Mouse (Mus musculus) heart, adult 11 months (tissue): ENCODE measurements around the gene Flnb.

Source experiments
- DNase-seq: peaks from one replicate; pipeline ENCODE4 v3.0.0; 2022

Gene Flnb

DNA sequence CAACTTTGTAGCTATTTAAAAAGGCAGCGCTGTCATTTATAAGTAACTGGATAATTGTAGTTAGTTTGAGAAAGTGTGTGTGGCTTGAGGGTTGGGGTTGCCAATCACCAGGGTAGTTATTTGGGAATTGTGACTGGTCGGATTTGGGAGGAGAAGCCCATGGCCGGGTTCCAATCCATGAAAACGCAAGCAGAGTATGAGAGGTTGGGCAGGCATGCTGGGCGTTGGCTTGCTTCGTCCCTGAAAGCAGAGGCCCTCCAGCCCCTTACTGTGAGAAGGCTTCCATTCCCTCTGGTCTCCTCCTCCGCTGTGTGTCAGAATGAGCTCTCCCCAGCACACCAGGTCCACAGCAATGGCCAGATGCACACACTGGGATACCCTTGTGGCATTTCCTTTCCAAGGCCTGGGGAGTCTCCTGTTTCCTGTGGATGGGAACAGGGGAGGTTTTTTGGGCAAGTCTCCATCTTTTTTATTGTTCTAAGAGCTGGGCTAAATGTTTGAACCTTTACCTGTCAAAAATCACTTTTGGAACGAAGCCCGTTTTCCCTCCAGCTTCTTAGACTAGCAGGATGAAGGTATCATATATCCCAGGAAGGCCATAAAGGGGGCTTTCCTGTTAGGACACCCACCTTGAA lies 46.2 kb downstream of the Flnb start:
- peak; percentile 97 for DNase-seq

- DNase-seq: no peak
Observed at GRCm38 (mm10) chr14:7864506-7864899, 46.7 kb downstream of the Flnb start.

DNA sequence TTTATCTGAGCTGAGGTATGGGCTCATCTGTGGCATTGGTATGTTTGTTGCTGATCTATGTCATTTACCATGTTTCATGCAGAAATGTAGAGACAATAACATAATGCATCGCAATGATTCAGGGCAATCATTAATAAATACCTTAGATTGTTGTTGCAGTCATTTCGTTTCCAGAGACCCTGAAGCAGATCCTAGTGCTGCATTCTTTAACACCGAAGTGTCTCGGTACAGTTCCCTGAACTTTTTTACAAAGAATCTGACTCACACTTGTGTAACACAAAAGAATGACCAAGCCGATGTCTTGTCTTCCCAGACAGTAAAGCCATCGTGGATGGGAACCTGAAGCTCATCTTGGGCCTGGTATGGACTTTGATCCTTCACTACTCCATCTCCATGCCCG lies 49.5 kb downstream of the Flnb start:
- no peak for DNase-seq

GRCm38 (mm10) chr14:7867841-7868240 lies 50.1 kb downstream of the Flnb start:
- peak; percentile 86 for DNase-seq

DNA sequence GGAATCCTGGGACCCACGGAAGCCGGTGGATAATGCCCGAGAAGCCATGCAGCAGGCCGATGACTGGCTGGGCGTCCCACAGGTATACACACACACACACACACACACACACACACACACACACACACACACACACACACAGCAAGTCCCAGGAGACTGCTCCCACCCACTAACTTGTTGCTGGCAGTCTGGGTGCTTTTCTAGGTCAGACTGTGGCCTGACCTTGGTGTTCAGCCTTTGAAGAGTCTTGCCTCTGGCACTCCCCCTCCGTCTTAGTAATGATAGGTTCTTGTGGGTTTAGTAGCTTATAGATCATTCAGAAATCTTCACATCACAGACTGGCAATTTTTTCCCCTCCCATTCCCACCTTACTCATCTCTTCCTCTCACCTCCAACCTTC lies 52.0 kb downstream of the Flnb start:
- DNase-seq: peak; percentile 43

GRCm38 (mm10) chr14:7873552-7873951 lies 55.8 kb downstream of the Flnb start:
- DNase-seq: peak; percentile 96

- peak; percentile 66 for DNase-seq
Observed at GRCm38 (mm10) chr14:7874495-7874894, 56.7 kb downstream of the Flnb start.

- DNase-seq: peak; percentile 16
Observed at GRCm38 (mm10) chr14:7877957-7878356, 60.2 kb downstream of the Flnb start.

DNA sequence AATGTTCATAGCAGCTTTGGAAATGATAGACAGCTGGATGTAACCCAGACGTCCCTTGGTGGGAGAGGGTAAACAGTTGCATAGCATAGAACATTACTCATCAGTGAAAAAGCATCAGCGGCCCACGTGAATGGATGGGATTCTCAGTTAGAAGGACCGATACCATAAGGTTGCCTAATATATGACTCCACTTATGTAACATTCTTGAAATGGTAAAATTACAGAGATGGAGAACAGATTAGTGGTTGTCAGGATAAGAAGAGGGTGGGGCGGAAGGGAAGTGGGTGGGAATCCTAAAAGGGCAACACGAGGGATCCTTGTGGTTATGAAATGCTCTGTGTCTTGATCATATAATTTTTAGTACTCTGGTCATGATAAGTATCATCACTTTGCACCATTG lies 62.6 kb downstream of the Flnb start:
- DNase-seq: peak; percentile 40

DNA sequence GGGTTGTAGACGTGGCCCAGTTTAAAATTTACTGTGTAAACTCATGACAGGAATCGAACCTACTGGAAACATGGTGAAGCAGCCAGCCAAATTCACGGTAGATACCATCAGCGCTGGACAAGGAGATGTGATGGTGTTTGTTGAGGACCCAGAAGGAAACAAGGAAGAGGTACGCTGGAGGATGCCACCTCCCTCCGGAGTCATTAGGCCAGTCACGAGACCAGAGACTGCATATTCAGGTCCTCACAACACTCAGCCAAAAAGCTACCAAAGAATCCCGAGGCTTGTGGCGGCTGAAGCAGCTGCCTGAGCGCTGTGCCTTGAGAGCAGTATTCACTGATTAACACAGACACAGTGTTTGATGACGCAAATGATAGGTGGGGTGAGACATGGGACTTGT lies 63.8 kb downstream of the Flnb start:
- DNase-seq: peak; percentile 63

DNA sequence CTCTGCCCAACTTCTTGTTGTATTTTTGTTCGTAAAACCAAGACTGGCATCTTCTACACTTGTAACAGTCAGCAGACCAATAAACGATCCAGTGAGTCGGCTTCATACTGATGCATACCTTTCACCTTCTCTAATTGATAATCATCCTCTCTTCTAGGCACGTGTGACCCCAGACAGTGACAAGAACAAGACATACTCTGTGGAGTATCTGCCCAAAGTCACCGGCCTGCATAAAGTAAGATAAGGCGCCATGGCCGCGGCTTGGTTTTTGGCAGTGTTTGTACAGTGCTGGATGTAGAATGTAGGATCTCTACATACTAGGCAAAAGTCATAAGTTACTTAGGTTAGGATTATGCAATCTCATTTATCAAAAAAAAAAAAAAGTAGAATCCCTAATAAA lies 64.3 kb downstream of the Flnb start:
- peak; percentile 34 for DNase-seq

DNA sequence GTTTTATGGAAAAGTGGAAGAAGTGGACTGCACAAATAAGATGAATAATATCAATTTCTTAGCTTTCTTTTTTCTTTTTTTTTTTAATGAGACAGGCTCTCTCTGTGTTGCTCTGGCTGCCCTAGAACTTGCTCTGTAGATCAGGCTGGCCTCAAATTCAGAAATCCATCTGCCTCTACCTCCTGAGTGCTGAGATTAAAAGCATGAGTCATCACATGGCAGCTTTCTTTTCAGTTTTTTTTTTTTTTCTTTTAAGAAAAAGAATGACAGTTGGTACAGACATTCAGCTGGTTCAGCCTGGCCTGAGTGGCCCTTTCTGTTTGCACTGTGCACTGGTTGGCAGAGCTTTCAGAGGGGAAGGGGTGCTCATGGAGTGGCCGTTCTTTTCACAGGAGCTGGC lies 66.4 kb downstream of the Flnb start:
- DNase-seq: no peak

DNA sequence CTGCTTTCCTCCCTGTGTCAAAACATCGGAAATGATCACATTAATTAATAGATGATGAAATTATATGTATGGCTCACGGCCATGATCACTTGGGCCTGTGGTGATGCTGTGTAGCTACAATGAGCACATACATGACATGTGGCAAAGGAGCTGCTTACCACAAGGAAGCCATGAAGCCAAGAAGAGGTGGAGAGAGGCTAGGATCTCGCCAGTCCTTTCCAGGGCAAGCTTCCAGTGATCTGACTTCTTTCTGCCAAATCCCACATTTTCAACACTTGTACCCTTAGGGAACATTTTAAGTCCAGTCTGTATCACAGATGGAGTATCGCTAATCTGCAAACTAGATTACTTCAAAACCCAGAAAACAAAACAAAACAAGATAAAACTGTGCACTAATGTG lies 67.1 kb downstream of the Flnb start:
- DNase-seq: peak; percentile 86

- peak; percentile 75 for DNase-seq
Observed at GRCm38 (mm10) chr14:7885540-7885939, 67.8 kb downstream of the Flnb start.

- peak; percentile 91 for DNase-seq
Observed at GRCm38 (mm10) chr14:7886008-7886407, 68.3 kb downstream of the Flnb start.

DNA sequence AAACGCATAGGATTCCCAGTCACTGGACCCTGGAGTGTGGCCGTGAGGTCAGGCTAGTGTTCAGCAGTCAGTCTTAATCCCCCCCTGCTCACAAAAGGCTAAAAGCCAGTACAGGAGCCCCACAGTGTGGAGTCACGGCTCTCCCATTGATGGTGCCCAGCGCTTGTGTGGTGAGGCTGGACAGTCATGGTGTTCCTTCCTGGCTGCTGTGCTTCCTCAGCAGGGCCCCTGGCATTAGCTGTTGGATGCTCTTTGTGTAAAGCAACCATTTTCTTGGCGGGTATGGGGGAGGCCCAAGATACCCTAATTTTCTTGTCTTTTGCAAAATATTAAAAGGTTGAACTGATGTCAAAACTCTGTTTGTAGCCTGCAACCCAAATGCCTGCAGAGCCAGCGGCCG lies 69.4 kb downstream of the Flnb start:
- DNase-seq: peak; percentile 79

DNA sequence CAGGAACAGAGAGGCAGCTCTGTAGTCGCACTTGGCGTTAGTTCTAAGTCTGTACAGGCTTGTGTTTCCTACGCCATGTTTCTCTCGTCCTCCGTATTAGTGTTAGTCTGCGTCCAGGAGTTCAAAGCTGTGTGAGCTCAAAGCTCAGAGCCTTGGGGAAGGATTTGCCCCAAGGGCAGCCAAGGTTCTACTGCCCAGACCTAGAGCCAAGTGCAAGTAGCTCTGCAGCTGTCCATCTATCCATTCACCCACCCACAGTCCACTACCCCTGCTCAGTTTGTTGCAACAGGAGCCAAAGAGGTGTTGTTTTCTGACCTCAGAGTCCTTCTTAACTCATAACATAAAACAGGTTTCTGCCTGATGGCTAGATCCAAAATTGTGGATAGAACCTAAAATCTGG lies 70.5 kb downstream of the Flnb start:
- peak; percentile 86 for DNase-seq

DNA sequence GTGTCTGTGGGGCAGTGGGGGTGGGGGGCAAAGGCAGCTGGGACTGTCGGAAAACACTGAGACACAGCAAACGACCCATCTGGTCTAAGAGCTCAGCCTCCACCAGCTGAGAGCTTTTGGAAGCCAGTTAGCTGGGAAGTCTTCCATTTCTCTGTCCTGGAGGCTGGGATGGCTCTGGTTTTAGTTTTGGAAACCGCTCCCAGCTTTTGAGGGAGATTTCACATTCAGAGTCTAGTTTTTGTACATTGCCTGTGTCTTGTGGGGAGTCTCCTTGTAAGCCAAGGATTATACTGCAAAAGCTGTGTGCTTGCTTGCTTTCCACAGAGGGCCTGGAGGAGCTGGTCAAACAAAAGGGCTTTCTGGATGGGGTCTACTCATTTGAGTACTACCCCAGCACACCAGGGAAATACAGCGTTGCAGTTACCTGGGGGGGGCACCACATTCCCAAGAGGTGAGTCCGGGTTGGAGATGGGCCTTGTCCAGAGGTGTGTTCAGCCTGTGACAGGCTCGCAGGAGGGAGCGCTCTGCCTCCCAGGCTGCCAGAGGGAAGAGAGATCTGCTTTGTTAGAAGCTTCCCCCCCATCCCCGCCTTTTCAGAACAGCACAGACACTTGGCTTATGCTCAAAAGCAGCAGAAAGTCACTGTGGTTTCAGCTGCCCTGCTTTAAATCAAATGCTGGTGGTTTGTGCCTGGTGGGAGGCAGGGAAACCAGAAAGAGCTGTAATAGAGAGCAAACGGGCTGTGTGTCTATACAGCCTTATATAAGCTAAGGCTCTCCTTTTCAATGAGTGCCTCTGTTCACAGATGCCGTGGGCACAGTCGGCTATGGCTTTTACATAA lies 71.3 kb downstream of the Flnb start:
- DNase-seq: peak; percentile 90

DNA sequence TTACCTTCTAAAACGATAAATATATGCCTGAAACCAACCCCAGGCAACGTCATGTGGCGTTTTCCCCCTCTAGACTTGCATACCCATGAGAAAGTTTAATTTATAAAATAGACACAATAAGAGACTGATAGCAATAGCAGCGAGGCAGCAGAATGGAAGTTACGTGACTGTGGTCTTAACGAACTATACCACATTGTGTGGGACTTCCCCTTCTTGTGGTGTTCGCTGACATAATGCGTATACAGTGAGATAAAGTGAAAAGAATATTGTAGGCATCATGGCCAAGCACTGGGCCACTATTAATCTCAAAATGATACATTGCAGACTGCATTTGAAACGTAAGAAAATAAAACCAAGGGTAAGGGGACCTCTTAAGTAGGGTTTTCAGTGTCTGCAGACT lies 72.1 kb downstream of the Flnb start:
- peak; percentile 81 for DNase-seq

- no peak for DNase-seq
Observed at GRCm38 (mm10) chr14:7891401-7891800, 73.6 kb downstream of the Flnb start.

- peak; percentile 76 for DNase-seq
Observed at GRCm38 (mm10) chr14:7896126-7896525, 78.4 kb downstream of the Flnb start.

DNA sequence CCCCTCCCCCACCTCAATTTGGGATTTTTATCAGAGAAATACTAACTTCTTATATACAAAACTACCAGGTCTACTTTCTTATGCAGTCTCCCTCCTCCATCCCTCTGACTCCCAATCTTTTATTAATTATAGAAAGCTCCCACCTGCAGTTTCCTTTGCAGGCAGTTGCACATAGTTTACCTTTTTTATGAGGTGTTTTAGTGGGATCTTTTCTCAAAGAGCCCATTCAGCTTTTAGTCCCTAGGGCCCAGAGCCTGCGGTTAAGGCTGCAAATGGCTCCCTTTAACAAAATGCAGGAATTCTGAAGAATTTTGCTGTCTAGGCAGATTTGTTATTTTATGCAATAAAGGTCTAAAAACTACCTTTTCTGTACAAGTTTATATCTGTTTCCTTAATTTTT lies 78.9 kb downstream of the Flnb start:
- DNase-seq: no peak

GRCm38 (mm10) chr14:7899986-7900385 lies 82.2 kb downstream of the Flnb start:
- DNase-seq: peak; percentile 73

DNA sequence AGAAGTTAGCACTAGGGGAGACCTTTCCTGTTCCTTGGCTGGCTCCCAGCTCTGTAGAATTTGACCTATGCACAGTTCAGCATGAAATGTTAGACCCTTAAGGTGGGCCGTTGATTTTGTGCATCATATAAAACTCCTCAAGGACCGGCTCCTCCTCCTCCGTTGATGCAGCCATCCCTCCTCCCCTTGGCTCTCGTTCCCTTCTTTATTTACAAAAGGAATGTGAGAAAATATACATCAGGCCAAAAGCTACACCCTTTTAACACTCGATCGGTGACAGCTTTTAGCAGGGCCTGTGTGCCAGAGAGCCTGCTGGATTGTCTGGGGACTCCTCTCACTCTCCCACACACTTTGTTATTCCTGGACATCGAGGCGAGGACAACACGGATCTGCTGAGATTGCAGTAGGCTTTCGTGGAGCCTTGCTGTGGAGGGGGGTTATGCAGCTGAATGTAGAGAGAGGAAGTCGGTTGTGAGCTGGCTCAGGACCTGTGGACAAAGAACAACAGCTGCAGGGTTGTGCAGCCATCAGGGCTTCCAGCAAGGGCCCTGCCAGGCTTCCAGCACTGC lies 82.8 kb downstream of the Flnb start:
- DNase-seq: peak; percentile 98
